Mouse (Mus musculus): ENCODE results near the gene Zfp523.
A peak's percentile ranks its signal among the peaks of the same experiment; 100 is the strongest.
"Not testable (repeated sequence)": the region's sequence is repeated elsewhere in the genome, so short reads cannot be mapped to it uniquely, and the experiment has no call there.

The Zfp523 gene

GRCm38 (mm10) chr17:28211921-28212341, 35.0 kb downstream of the Zfp523 start:
- peak; percentile 97 for DNase-seq (ENCODE audit: low read depth)

GRCm38 (mm10) chr17:28212391-28212790, 35.5 kb downstream of the Zfp523 start:
- DNase-seq (ENCODE audit: low read depth), result no peak

- peak; percentile 86 for DNase-seq (ENCODE audit: low read depth)
Observed at GRCm38 (mm10) chr17:28213236-28213635, 36.3 kb downstream of the Zfp523 start.

- peak; percentile 52 for DNase-seq (ENCODE audit: low read depth)
Observed at GRCm38 (mm10) chr17:28216791-28217190, 39.9 kb downstream of the Zfp523 start.

DNA sequence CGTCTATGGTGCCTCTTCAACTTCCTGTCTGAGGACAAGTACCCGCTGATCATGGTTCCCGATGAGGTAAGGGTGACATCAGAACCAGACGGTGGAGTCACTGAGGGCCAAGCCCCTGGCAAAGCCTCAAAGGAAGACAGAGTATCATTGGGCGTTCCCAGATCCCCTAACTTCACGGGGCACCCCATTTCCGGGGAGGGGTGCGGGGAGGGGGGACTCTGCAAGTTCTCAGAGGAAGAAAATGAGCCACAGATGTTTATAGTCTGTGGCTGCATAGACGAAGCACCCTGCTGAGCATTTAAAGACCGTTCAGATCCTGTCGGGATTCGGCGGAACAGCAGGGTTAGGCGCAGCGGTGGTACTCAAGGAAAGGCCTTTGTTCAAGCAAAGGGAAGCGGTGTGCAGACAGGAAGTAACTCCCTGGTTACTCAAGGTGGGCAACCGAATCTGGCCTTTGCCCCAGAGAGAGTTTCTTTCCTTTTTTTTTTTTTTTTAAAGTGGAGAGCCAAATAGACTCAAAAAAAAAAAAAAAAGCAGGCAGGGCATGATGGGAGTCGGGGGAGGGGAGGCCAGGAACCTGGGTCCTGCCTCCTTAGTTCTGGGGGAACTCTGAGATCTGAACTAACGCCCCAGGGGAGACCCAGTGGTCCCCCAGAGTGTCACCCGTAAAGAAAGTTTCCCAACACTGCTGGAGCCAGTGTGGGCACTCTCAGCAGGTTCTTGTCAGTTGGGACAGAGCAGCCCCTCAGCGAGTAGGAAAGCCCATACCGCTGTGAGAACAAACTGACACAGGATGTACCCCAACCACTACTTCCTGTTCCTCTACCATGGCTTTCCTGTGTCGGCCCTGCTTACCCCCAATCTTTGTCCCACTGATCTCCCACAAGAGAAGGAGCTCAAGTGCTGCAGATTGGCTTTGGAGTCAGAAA, 41.1 kb downstream of the Zfp523 start:
- peak; percentile 95 for DNase-seq (ENCODE audit: low read depth)

DNA sequence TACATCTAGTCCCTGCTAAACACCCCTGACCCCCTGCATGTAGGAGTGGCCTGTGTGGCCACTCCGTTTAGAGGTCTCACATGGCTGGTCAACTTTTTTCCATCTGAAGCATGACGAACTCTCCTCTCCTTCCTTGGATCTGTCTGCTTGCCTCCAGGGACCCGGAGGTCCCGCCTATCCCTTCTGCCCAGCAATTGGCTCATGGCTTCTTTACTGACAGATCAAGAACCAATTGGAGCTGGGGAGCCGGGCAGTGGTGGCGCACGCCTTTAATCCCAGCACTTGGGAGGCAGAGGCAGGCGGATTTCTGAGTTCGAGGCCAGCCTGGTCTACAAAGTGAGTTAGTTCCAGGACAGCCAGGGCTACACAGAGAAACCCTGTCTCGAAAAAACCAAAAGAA, 45.5 kb downstream of the Zfp523 start:
- not testable (repeated sequence) for DNase-seq (ENCODE audit: low read depth)

- peak; percentile 99 for DNase-seq (ENCODE audit: low read depth)
Observed at GRCm38 (mm10) chr17:28223561-28224391, 46.8 kb downstream of the Zfp523 start.

GRCm38 (mm10) chr17:28224615-28225014, 47.7 kb downstream of the Zfp523 start:
- peak; percentile 36 for DNase-seq (ENCODE audit: low read depth)

DNA sequence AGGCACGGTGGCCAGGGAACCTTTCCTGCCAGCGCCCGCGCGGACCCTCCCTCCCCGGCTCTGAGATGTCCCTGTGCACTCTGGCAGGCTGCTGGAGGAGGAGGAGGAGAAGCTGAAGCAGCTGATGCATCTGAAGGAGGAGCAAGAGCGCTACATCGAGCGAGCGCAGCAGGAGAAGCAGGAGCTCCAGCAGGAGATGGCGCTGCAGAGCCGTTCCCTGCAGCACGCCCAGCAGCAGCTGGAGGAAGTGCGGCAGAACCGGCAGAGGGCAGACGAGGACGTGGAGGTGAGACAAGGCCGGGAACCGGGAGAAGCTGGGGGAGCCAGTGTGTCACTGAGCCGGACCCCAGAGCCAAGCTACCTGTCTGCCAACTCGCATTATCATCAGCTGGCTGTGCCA, 49.1 kb downstream of the Zfp523 start:
- DNase-seq (ENCODE audit: low read depth), result peak; percentile 90

DNA sequence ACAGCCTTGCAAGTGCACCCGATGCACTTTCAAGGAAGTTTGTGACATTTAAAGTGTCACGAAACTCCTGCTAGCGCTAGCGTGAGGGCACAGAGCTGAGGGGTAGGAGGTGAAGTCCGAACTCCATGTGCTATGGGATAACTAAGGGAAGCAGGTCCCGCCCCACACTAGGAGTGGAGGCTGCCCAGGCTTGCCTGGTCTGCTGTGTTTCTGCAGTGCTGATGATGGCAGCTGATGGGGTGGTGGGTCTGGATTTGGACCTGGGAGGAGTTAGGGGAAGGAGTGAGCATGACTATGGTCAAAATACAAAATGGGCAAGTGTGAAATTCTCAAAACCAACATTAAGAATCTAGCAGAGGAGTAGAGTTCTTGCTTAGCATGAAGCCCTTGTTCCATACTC, 53.6 kb downstream of the Zfp523 start:
- no peak for DNase-seq (ENCODE audit: low read depth)

DNA sequence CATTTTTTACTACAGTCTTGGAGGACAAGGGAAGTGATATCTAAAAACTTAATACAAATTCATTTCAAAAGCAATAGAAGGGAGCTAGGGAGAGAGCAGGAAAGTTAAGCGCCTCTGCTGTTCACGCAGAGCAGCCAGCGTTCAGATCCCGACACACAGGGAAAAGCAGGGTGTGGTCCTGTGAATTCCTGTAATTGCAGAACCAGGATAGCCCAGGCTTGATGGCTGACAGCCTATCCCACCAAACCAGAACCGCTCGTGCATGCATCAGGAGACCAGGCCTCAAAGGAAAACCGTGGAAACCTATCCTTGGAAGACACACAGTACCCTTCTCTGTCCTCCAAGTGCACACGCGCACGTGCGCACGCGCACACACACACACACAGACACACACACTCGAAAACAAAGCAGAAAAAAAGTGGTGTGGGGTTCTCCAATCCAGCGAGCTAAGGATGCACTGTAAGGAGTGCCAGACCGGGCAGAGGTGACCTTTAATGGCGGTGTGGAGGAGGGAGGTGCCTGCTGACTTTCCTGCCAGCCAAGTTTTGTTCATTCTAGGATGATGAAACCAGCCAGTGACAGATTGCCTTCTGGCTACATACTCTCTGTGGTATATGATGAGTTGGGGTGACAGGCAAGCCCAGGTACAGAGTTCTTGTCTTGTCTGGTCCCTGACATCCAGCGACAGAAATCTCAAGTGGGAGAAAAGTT, 54.3 kb downstream of the Zfp523 start:
- DNase-seq (ENCODE audit: low read depth), result no peak

DNA sequence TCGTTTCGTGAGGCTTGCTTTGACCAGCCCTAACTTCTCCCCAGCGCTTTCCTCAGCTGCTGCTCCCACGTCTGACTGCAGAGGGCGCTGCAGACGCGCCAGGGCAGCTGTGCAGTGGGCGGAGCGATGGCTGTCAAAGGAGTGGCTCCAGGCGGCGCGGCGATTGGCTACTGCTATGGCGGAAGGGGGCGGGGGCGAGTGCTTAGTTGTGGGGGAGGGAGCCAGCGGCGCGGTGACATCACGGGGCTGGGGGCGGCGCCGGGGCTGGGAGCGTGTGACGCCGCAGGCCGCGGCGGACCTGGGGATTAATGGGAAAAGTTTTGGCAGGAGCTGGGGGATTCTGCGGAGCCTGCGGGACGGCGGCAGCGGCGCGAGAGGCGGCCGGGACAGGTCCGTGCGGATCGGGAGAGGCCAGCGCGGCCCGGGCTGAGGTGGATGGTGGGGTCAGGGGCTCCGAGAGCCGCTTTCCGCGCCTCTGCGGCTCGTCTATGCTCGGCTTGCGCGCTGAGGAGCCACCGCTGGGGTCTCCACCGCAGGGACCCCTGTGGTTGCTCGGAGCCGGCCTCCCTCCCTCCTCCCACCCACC, 55.6 kb downstream of the Zfp523 start, which contains the start of gene Ppard:
Gene Ppard (plus strand): TSS at position 226 of the 586 bp plus-strand sequence.
- DNase-seq (ENCODE audit: low read depth), result peak; percentile 99

- peak; percentile 67 for DNase-seq (ENCODE audit: low read depth)
Observed at GRCm38 (mm10) chr17:28233091-28233731, 56.3 kb downstream of the Zfp523 start.

DNA sequence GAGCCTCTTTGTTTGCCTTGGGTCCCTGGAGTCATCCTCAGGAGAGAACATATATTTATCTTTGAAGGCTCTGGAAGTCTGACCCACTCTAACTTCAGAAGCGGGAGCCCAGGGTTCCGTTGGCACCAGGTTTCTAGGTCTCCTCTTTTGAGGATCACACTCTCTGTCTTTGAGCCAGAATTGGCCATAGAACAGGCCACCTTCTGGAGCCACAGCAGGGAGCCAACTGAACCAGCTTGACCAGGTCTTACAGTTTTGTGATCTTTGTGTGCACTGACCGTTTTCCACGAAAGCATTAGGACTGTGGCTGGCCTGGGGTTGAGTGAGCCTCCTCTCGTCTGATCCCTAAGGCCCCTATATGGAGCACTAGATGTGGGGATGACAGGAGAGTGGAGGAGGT, 57.7 kb downstream of the Zfp523 start:
- no peak for DNase-seq (ENCODE audit: low read depth)

DNA sequence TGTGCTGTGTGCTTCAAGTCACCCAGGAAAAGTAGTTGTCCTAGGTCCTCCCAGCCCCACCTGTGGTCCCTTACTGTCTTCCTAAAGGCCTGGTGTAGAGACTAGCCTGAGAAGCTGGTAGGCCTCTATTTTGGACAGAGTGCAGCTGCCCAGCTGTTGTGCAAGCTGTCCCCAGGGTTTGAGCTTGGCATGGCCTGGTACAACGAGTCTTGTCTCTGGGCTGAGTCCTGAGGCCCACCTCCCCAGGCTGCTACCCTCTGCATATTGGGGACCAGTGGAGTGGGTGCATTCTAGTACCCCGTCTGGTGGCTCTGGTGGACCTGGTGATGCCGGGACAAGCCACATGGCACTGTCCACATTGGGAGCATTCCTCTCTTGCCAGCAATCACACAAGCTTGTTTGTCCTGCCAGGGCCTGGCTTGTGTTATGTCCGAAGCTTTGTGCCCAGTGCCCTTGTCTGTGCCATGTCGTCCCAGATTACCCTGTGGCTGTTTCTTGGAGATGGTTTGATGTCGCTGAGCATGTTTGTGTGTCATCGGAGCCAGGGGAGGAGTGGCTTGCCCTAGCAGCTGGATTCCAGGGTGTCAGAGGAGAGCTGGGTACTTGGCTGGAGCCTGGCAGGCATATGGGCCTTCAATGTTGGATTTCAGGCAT, 59.2 kb downstream of the Zfp523 start:
- no peak for DNase-seq (ENCODE audit: low read depth)

DNA sequence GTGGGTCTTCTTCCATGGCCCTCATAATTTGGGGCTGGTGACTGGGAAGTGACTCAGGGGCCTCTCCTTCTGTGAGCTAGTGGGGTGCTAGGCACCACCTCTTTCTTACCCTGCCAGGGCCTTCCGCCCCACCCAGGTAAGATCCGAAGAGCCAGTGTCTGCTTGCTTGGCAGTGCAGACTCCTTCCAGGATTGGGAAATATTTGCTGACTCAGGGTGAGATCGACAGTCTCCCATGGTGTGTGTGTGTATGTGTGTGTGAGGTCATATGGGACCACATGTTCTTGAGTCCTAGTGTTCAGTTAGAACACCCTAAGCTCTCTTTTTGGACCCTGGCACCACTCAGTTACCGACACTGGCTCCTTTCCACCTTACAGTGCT, 59.7 kb downstream of the Zfp523 start:
- no peak for DNase-seq (ENCODE audit: low read depth)

- no peak for DNase-seq (ENCODE audit: low read depth)
Observed at GRCm38 (mm10) chr17:28237362-28237761, 60.4 kb downstream of the Zfp523 start.

DNA sequence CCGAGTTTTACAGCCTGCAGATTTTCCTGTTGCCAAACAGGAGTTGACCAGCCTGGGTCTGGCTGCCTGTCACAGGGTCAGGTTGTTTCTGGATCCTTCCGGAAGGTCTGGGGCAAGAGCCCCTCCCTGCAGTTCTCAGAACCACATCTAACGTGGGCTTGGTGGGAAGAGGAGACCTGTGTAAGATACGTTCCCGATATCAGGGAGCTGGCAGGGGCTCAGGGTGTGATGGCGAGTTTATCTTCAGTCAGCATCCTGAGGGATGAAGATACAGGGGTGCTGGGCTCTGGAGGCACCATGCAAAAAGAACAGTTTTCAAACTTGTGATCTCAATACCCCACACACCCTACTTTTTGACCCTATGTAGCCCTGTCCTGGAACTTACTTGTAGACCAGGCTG, 60.9 kb downstream of the Zfp523 start:
- DNase-seq (ENCODE audit: low read depth), result no peak

- no peak for DNase-seq (ENCODE audit: low read depth)
Observed at GRCm38 (mm10) chr17:28240846-28241245, 63.9 kb downstream of the Zfp523 start.

DNA sequence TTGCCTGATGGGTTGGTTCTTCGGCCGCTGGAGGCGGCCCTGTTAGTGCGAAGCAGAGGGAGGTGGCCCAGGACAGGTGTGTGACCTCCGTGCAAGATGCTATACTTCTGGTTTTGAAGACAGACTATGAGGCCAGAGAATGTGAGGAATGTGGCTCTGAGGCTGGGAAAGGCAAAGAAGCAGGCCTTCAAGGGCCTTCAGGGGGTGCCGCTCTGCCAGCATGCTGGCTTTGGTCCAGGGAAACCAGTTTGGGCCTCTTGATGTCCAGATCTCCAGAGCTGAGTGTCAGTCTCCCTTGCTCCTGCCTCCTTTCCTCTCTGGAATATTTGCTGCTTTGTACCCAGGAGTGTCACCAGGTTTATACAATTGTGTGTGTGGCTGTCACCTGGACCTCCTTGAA, 65.4 kb downstream of the Zfp523 start:
- DNase-seq (ENCODE audit: low read depth), result no peak

- DNase-seq (ENCODE audit: low read depth), result no peak
Observed at GRCm38 (mm10) chr17:28244214-28244613, 67.3 kb downstream of the Zfp523 start.

All from induced T-regulatory cell, adult 2 months (primary cell).